Mouse (Mus musculus) cerebellum, adult 18-20 months (tissue): ENCODE measurements around the gene Sae1.
"Not testable (repeated sequence)": the region's sequence is repeated elsewhere in the genome, so short reads cannot be mapped to it uniquely, and the experiment has no call there.

ENCODE experiments used
- DNase-seq, 2 experiments: peaks; one replicate each; pipeline ENCODE4 v3.0.0; 2021

Gene Sae1

GRCm38 (mm10) chr7:16308555-16309317 is 78.9 kb downstream of the Sae1 start:
- peak in 1 of 2 experiments; percentile 32 for DNase-seq

DNA sequence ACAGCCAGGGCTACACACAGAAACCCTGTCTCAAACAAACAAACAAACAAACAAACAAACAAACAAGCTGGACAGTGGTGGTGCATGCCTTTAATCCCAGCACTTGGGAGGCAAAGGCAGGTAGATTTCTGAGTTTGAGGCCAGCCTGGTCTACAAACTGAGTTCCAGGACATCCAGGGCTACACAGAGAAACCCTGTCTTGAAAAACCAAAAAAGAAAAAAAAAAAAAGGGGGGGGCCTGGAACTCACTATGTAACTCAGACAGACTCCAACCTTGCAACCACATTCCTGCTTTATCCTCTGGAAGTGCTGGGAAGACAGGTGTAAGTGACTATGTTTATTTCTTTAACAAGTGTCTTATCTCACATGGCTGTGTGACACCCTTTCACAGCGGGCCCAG is 79.5 kb downstream of the Sae1 start, which contains the start of gene Bbc3:
TSS of gene Bbc3 (plus strand) at position 301 of the 400 bp plus-strand sequence.
- not testable (repeated sequence) for DNase-seq

DNA sequence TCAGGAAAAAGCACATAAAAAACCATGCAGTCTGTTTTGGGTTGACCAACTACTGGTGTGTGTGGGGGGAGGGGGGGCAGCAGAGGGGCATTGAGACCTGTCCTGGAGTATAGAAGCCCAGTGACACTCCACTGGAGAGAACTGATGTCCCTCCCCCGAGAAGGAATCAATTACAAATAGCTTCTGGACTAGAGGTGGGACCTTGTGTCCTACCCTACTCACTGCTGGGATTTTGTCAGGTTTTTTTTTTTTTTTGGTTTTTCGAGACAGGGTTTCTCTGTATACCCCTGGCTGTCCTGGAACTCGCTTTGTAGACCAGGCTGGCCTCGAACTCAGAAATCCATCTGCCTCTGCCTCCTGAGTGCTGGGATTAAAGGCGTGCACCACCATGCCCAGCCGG is 80.5 kb downstream of the Sae1 start:
- not testable (repeated sequence) for DNase-seq

GRCm38 (mm10) chr7:16299419-16300035 is 88.1 kb downstream of the Sae1 start:
- peak; percentile 97 to 99 for DNase-seq

DNA sequence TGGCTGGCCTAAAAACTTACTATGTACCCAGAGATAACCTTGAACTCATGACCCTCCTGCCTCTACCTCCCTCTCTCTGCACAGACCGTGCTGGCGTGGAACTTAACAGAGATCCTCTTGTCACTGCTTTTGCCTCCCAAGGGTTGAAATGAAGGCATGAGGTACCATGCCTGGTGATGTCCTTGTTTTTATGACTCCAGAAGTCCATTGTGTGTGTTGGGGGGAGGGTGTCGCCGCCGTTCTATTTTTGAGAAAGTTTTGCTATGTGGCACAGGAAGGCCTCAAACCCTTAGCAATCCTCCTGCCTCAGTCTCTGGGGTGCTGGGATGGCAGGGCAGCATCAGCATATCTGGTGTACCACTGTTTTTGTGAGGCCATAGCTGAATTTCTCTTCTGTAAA is 88.7 kb downstream of the Sae1 start:
- DNase-seq = peak in 1 of 2 experiments; percentile 21

DNA sequence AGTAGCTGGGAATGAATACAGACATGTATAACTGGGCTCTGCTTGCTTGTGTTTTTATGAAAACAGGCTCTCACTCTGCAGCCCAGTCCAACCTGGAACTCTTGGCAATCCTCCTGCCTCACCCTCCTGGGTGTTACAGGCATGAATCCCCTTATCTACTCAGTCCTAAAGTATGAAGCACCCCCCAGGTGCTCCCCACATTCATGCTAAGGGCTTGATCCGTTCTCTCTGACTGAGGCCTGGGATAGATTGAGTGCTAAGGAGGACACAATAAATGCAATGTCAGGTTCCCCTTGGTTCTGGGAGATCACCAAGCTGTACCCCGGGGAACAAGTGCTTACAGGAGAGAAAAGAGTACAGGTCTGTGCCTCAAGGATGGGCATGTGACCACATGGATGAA is 90.0 kb downstream of the Sae1 start:
- DNase-seq = peak in 1 of 2 experiments; percentile 28

- peak; percentile 91 for DNase-seq
These were observed 90.7 kb downstream of the Sae1 start for GRCm38 (mm10) chr7:16296766-16297390.

- peak in 1 of 2 experiments; percentile 41 for DNase-seq
These were observed 91.5 kb downstream of the Sae1 start for GRCm38 (mm10) chr7:16296146-16296545.

- peak; percentile 87 to 89 for DNase-seq
These were observed 92.2 kb downstream of the Sae1 start for GRCm38 (mm10) chr7:16295321-16295900.

- peak; percentile 94 to 97 for DNase-seq
These were observed 92.8 kb downstream of the Sae1 start for GRCm38 (mm10) chr7:16294837-16295236.

DNA sequence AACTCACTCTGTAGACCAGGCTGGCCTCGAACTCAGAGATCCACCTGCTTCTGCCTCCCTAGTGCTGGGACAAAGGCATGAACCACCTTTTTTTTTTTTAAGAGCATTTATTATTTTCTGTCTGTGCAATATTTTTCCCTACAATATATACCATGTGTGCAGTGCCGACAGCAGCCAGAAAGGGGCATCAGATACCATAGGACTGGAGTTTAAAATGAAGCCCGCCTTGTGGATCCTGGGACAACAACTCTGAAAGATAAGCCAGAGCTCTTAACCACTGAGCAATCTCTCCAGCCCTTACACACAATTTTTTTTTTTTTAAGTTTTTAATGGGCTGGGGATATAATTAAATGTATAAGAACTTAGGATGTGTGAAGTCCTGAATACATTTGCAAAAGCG is 93.3 kb downstream of the Sae1 start:
- peak in 1 of 2 experiments; percentile 39 for DNase-seq

GRCm38 (mm10) chr7:16287791-16288190 is 99.8 kb downstream of the Sae1 start:
- DNase-seq = no peak

- no peak for DNase-seq
These were observed 100.6 kb downstream of the Sae1 start for GRCm38 (mm10) chr7:16287016-16287415.

- peak; percentile 96 to 97 for DNase-seq
These were observed 101.3 kb downstream of the Sae1 start, which contains the start of gene Ccdc9 for GRCm38 (mm10) chr7:16286026-16286961. Ccdc9 (minus strand) TSS chr7:16286795.

DNA sequence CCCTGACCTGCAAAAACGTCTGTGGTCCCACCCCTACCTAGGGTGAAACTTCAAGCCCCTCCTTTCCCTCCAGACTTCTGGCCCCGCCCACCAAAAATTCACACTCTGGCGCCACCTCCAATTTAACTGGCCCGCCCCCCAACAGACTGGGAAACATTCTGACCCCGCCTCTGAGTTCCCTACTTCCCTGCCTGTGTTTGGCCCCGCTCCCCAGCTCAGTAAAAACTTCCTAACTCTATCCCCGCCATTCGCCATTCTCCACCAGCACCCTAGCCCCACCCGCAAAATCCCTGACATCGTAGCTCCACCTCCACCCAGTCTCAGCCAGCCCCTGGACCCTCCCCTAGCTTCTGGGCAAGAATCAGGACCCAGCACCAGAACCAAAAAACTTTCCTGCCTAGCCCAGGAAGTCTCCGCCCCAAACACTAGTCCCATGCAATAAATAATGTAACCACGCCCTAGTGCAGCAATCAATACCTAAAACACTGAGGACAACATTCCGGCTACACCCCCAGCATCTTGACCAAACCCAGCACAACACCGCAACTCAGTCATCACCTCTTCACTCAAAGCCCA is 102.1 kb downstream of the Sae1 start:
- DNase-seq = peak; percentile 44 to 49

DNA sequence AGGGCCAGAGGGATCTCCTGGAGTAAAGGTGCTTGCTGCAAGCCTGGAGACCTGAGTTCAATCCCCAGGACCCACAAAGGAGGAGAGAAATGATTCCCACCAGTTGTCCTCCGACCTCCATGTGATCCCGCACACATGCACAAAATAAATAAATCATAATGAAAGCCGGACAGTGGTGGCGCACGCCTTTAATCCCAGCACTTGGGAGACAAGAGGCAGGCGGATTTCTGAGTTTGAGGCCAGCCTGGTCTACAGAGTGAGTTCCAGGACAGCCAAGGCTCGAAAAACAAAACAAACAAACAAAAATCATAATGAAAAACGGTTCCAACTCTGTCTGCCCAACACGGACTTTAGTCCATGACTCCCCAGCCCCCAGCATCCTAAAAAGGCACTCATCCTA is 102.7 kb downstream of the Sae1 start:
- DNase-seq = no peak

- DNase-seq = no peak
These were observed 103.6 kb downstream of the Sae1 start for GRCm38 (mm10) chr7:16284001-16284400.

DNA sequence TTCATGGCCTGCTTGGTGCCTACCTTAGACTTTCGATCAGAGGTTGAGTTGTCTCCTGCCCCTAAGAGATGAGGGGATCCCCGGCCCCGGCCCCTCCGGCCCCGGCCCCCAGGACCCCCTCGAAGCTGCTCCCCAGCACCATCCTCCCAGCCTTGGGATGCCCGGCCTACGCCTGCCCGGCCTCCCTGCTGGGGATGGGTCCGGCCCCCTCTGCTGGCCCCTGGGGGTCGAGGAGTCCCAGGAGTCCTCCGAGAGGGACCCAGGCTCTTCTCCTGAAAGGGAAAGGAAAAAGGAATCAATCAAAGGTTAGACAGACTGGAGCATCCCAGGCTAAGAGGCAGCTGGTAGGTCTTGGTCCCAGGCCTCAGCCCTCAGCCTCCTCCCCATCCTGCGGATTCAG is 105.3 kb downstream of the Sae1 start:
- DNase-seq = no peak

- DNase-seq = no peak
These were observed 106.9 kb downstream of the Sae1 start for GRCm38 (mm10) chr7:16280721-16281120.

GRCm38 (mm10) chr7:16274922-16275890 is 112.4 kb downstream of the Sae1 start:
- no peak for DNase-seq

GRCm38 (mm10) chr7:16273766-16274140 is 113.9 kb downstream of the Sae1 start:
- peak in 1 of 2 experiments; percentile 83 for DNase-seq
